Mouse (Mus musculus) lung, postnatal 0 days (tissue): Measurements from ENCODE around the gene Slc25a17. TPM values are rescaled to one million over a fixed set of nuclear protein-coding genes. Genes with fewer than 3 reads are reported as not detected.

Source experiments
- ATAC-seq: fragments of 200-750 bp; cut with Nextera tagmentation; 2 replicates; pipeline ENCODE4 v1.8.0; 2017; ENCODE audit warnings: moderate library complexity
- DNase-seq: peaks from one replicate; pipeline ENCODE4 v3.0.0-alpha.2; 2016; ENCODE audit warnings: low spot score
- H3K27ac ChIP-seq: fragments of 300-500 bp; sonication (generic); 2 replicates; pipeline ENCODE4 v1.5.1; 2014; ENCODE audit warnings: antibody characterized with exemption, mild to moderate bottlenecking, low read length, mixed read lengths
- H3K27me3 ChIP-seq: fragments of 300-500 bp; sonication (generic); replicated peaks from 2 replicates; pipeline ENCODE4 v1.6.1; 2014; ENCODE audit warnings: low read length, mixed read lengths; ENCODE audit not compliant: insufficient read depth
- H3K36me3 ChIP-seq: fragments of 300-500 bp; sonication (generic); 2 replicates; pipeline ENCODE4 v1.6.1; 2014; ENCODE audit warnings: low read length, mixed read lengths; ENCODE audit not compliant: insufficient read depth
- H3K4me1 ChIP-seq: fragments of 300-500 bp; sonication (generic); 2 replicates; pipeline ENCODE4 v1.6.1; 2014; ENCODE audit warnings: antibody characterized with exemption, low read depth, low read length, mixed read lengths; ENCODE audit not compliant: insufficient read depth
- H3K4me2 ChIP-seq: fragments of 300-500 bp; sonication (generic); replicated peaks from 2 replicates; pipeline ENCODE4 v1.6.1; 2014; ENCODE audit warnings: low read depth, mild to moderate bottlenecking, low read length, moderate library complexity, mixed read lengths
- H3K4me3 ChIP-seq: fragments of 300-500 bp; sonication (generic); 2 replicates; pipeline ENCODE4 v1.5.1; 2014; ENCODE audit warnings: low read depth, low read length
- H3K9ac ChIP-seq: fragments of 300-500 bp; sonication (generic); replicated peaks from 2 replicates; pipeline ENCODE4 v1.6.1; 2014; ENCODE audit warnings: low read depth, mild to moderate bottlenecking
- H3K9me3 ChIP-seq: fragments of 300-500 bp; sonication (generic); 2 replicates; pipeline ENCODE4 v1.6.1; 2016; ENCODE audit warnings: low read length, mixed read lengths
- CTCF ChIP-seq: IDR thresholded peaks from 2 replicates; pipeline ENCODE4 v1.5.1; 2016; ENCODE audit warnings: antibody characterized with exemption, mild to moderate bottlenecking
- EP300 ChIP-seq: IDR thresholded peaks from 2 replicates; pipeline ENCODE4 v1.6.1; 2016; ENCODE audit warnings: antibody characterized with exemption, mild to moderate bottlenecking, control low read depth
- WGBS: fragments of 180-500 bp; shearing (Covaris S2); extraction: QIAGEN DNeasy Blood & Tissue Kit; methylation state at CpG from one replicate; pipeline ENCODE4 v1.1.7; 2014; 5-methylcytosine and 5-hydroxymethylcytosine counted together
- polyA plus RNA-seq: library from polyadenylated mRNA; unstranded; fragments of >200 nt; fragmentation: Nextera tagmentation; extraction: Ambion mirVana; gene quantifications from 2 replicates; pipeline ENCODE4 v1.2.1, GENCODE M21; 2015

The Slc25a17 gene
- polyA plus RNA-seq, 1 experiment from 2014 or later: 96.7 TPM

- no peaks in the 10 kb centered on the region for H3K9me3 ChIP-seq
- WGBS: 42% methylated on average over 13 of the region's 13 CpGs
- ATAC-seq: peak; percentile 83
- H3K4me3 ChIP-seq: no peak overlapping the region
- peak; percentile 84 for DNase-seq
- H3K4me1 ChIP-seq: peaks cover 7% of the 10 kb centered on the region; the same call in 1 of the 2 replicates
- no peak overlapping the region for H3K4me2 ChIP-seq
- TF ChIP-seq EP300 (peak; percentile 59; the same call in 1 of the 2 replicates), CTCF (peak; percentile 70)
- H3K9ac ChIP-seq: no peak overlapping the region
- H3K36me3 ChIP-seq: no peaks in the 10 kb centered on the region
- H3K27me3 ChIP-seq: no peaks in the 10 kb centered on the region
- peak overlapping the region; percentile 38; the same call in 1 of the 2 replicates for H3K27ac ChIP-seq
Measured at GRCm38 (mm10) chr15:81302151-81302808, 58.3 kb downstream of the Slc25a17 start.

GRCm38 (mm10) chr15:81301193-81302070, 59.2 kb downstream of the Slc25a17 start:
- 63% methylated on average over 16 of the region's 16 CpGs for WGBS
- Histone ChIP-seq H3K27ac (0 out of 2 replicates have a peak overlapping the region, but pooled peaks have one; percentile 38), H3K9ac (no peak overlapping the region), H3K4me3 (no peak overlapping the region), H3K4me2 (no peak overlapping the region), H3K27me3 (no peaks in the 10 kb centered on the region), H3K4me1 (peaks cover 7% of the 10 kb centered on the region; the same call in 1 of the 2 replicates), H3K36me3 (no peaks in the 10 kb centered on the region), H3K9me3 (no peaks in the 10 kb centered on the region)
- DNase-seq: peak; percentile 68
- peak; percentile 71 for ATAC-seq
- TF ChIP-seq EP300 (peak; percentile 73), CTCF (peak; percentile 24; the same call in 1 of the 2 replicates)

- Histone ChIP-seq H3K9me3 (no peaks in the 10 kb centered on the region), H3K9ac (no peak overlapping the region), H3K27ac (no peak overlapping the region), H3K4me3 (no peak overlapping the region), H3K4me1 (peaks cover 7% of the 10 kb centered on the region; the same call in 1 of the 2 replicates), H3K4me2 (no peak overlapping the region), H3K36me3 (no peaks in the 10 kb centered on the region), H3K27me3 (no peaks in the 10 kb centered on the region)
- TF ChIP-seq CTCF: no peak
- DNase-seq (no peak), ATAC-seq (no peak)
- WGBS: 73% methylated on average over 3 of the region's 3 CpGs
Measured at GRCm38 (mm10) chr15:81300520-81301069, 60.0 kb downstream of the Slc25a17 start.

- no peak for DNase-seq
- TF ChIP-seq CTCF (no peak), EP300 (no peak)
- 78% methylated on average over 4 of the region's 4 CpGs for WGBS
Measured at GRCm38 (mm10) chr15:81299549-81299948, 61.1 kb downstream of the Slc25a17 start.

GRCm38 (mm10) chr15:81298213-81298612, 62.4 kb downstream of the Slc25a17 start:
- Histone ChIP-seq H3K9ac (no peak overlapping the region), H3K9me3 (no peaks in the 10 kb centered on the region), H3K4me2 (no peak overlapping the region), H3K4me1 (peaks cover 7% of the 10 kb centered on the region; the same call in 1 of the 2 replicates), H3K27me3 (no peaks in the 10 kb centered on the region), H3K36me3 (no peaks in the 10 kb centered on the region), H3K27ac (no peak overlapping the region), H3K4me3 (no peak overlapping the region)
- DNase-seq (no peak), ATAC-seq (no peak)
- TF ChIP-seq EP300: no peak
- no peak for TF ChIP-seq CTCF
- 78% methylated on average over 6 of the region's 6 CpGs for WGBS

More at GRCm38 (mm10) chr15:81299549-81299948, 61.1 kb downstream of the Slc25a17 start:
- no peaks in the 10 kb centered on the region for H3K9me3 ChIP-seq
- peaks cover 7% of the 10 kb centered on the region; the same call in 1 of the 2 replicates for H3K4me1 ChIP-seq
- no peak overlapping the region for H3K4me3 ChIP-seq
- H3K4me2 ChIP-seq: no peak overlapping the region
- H3K36me3 ChIP-seq: no peaks in the 10 kb centered on the region
- H3K27ac ChIP-seq: no peak overlapping the region
- no peaks in the 10 kb centered on the region for H3K27me3 ChIP-seq
- H3K9ac ChIP-seq: no peak overlapping the region
- no peak for ATAC-seq

GRCm38 (mm10) chr15:81297543-81297942, 63.1 kb downstream of the Slc25a17 start:
- H3K4me2 ChIP-seq: no peak overlapping the region
- TF ChIP-seq CTCF: no peak
- TF ChIP-seq EP300: no peak
- no peak overlapping the region for H3K27ac ChIP-seq
- no peak overlapping the region for H3K4me3 ChIP-seq
- peaks cover 7% of the 10 kb centered on the region; the same call in 1 of the 2 replicates for H3K4me1 ChIP-seq
- H3K9me3 ChIP-seq: no peaks in the 10 kb centered on the region
- no peak overlapping the region for H3K9ac ChIP-seq
- WGBS: 79% methylated on average over 3 of the region's 3 CpGs
- ATAC-seq (no peak), DNase-seq (no peak)
- no peaks in the 10 kb centered on the region for H3K27me3 ChIP-seq
- no peaks in the 10 kb centered on the region for H3K36me3 ChIP-seq
